Mouse (Mus musculus): Measurements from ENCODE around the gene Rpl24.
"Not testable (repeated sequence)": the region's sequence is repeated elsewhere in the genome, so short reads cannot be mapped to it uniquely, and the experiment has no call there.

The Rpl24 gene

GRCm38 (mm10) chr16:55966212-55966871, at the start of gene Rpl24:
Gene Rpl24, plus strand, starts transcription at chr16:55966275.
- DNase-seq (ENCODE audit: low spot score) = peak; percentile 95

- no peak for DNase-seq (ENCODE audit: low spot score)
Observed at GRCm38 (mm10) chr16:55922079-55922478, 44.0 kb upstream of the Rpl24 start.

- peak; percentile 17 for DNase-seq (ENCODE audit: low spot score)
Observed at GRCm38 (mm10) chr16:55924010-55924409, 42.1 kb upstream of the Rpl24 start.

GRCm38 (mm10) chr16:55933681-55934343, 32.3 kb upstream of the Rpl24 start:
- peak; percentile 54 for DNase-seq (ENCODE audit: low spot score)

- DNase-seq (ENCODE audit: low spot score) = peak; percentile 88
Observed at GRCm38 (mm10) chr16:55934453-55935037, 31.5 kb upstream of the Rpl24 start, which contains the start of gene Cep97. Gene Cep97, minus strand, starts transcription at chr16:55934855.

GRCm38 (mm10) chr16:55938761-55939160, 27.3 kb upstream of the Rpl24 start:
- DNase-seq (ENCODE audit: low spot score) = no peak

- no peak for DNase-seq (ENCODE audit: low spot score)
Observed at GRCm38 (mm10) chr16:55939703-55940102, 26.4 kb upstream of the Rpl24 start.

GRCm38 (mm10) chr16:55940781-55941180, 25.3 kb upstream of the Rpl24 start:
- no peak for DNase-seq (ENCODE audit: low spot score)

- no peak for DNase-seq (ENCODE audit: low spot score)
Observed at GRCm38 (mm10) chr16:55947266-55947665, 18.8 kb upstream of the Rpl24 start.

GRCm38 (mm10) chr16:55947876-55948410, 18.1 kb upstream of the Rpl24 start:
- not testable (repeated sequence) for DNase-seq (ENCODE audit: low spot score)

- no peak for DNase-seq (ENCODE audit: low spot score)
Observed at GRCm38 (mm10) chr16:55948963-55949362, 17.1 kb upstream of the Rpl24 start.

GRCm38 (mm10) chr16:55950462-55950861, 15.6 kb upstream of the Rpl24 start:
- no peak for DNase-seq (ENCODE audit: low spot score)

GRCm38 (mm10) chr16:55950946-55951678, 15.0 kb upstream of the Rpl24 start:
- DNase-seq (ENCODE audit: low spot score) = peak; percentile 92

- DNase-seq (ENCODE audit: low spot score) = no peak
Observed at GRCm38 (mm10) chr16:55951679-55952327, 14.3 kb upstream of the Rpl24 start.

GRCm38 (mm10) chr16:55952771-55953170, 13.3 kb upstream of the Rpl24 start:
- DNase-seq (ENCODE audit: low spot score) = no peak

GRCm38 (mm10) chr16:55954196-55954595, 11.9 kb upstream of the Rpl24 start:
- DNase-seq (ENCODE audit: low spot score) = not testable (repeated sequence)

- DNase-seq (ENCODE audit: low spot score) = not testable (repeated sequence)
Observed at GRCm38 (mm10) chr16:55963068-55963467, 3.0 kb upstream of the Rpl24 start.

- peak; percentile 44 for DNase-seq (ENCODE audit: low spot score)
Observed at GRCm38 (mm10) chr16:55964126-55964949, 1.7 kb upstream of the Rpl24 start.

- no peak for DNase-seq (ENCODE audit: low spot score)
Observed at GRCm38 (mm10) chr16:55967221-55967620, 1.1 kb downstream of the Rpl24 start.

GRCm38 (mm10) chr16:55969147-55969546, 3.1 kb downstream of the Rpl24 start:
- peak; percentile 47 for DNase-seq (ENCODE audit: low spot score)

- DNase-seq (ENCODE audit: low spot score) = no peak
Observed at GRCm38 (mm10) chr16:55970416-55970815, 4.3 kb downstream of the Rpl24 start.

Measured in c-Kit-positive CD71-positive TER-119-positive erythroid progenitor cells, embryonic 14.5 days (primary cell).